Mouse (Mus musculus) cerebral cortex, adult 2 months (tissue): ENCODE results near the gene Dynlt3.

ENCODE experiments used
- WGBS: fragments of 180-500 bp; shearing (Covaris S2); methylation state at CpG from one replicate; pipeline ENCODE4 v1.1.7; 2018; 5-methylcytosine and 5-hydroxymethylcytosine counted together

Dynlt3 gene

DNA sequence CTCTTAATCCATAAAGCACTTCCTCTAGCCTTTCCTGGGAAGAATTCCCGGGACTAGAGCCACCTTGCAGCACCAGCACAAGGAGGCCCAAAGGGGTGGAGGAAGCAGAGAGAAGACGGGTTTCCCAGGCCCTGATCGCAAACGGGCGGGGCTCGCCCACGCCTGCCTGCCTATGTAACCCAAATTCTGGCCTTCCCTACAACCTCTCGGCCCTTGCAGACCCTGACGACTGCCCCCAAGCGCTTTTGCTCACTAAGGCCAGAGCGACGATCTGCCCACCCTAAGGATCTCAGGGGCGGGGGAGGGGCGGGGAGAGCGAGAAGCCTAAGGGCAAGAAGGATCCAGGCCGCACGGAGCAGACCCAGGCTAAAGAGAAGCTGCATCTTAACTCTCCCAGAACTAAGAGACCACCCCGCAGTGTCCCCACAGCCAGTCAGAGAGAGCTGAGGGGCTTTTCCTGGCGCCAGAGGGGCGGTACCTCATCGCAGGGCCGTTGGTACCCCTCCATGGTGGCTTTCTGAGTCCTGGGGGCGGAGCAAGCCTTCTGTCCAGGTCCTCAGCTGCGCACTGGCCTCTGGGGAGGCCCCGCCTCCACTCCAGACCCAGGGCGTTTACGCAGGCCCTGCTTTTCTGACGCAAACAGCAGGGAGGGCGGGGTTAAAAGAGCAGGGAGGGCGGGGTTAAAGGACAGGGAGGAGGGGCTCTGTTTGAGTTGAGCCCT is at the start of gene Dynlt3:
TSS of gene Dynlt3 (minus strand) at position 613 of the 721 bp plus-strand sequence.
- WGBS: 7% methylated on average over 30 of the region's 30 CpGs

DNA sequence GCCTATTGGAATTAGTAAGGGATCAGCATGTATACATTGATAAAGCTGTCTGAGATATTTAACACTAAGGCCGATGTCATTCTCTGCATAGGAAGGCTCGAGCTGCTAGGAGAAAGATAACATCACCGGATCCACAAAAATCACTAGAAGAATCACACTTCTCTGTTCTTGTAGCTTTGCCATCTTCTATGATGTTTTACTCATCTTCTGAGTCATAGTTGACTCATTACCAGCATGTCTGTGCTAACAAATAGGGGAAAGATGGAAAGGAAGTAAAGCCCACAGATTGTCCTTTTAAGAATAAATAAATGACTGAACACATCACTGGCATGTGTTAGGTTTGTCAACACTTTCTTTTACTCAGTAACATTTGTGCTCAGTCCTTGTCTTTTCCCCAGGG is 37.0 kb upstream of the Dynlt3 start:
- WGBS: 40% methylated on average over 3 of the region's 3 CpGs

DNA sequence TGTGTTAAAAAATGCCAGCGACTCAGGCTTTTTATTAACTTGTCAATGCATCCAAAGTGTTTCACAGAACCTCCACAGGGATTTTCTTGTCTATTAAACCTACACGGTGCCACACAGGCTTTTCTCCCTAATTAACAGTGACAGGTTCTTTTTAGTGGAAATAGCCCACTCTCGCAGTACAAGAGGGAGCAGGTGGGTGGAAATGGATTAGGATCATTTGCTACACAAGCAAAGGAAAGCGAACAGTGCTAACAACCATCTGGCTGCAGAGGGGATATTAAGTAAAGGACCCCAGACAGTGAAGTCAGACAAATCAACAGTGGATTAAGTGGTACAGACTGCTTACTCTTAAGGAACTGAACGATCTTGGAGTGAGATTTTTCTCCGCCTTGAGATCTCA is 33.2 kb upstream of the Dynlt3 start:
- WGBS: 53% methylated on average over 6 of the region's 6 CpGs

GRCm38 (mm10) chrX:9672040-9672439 is 9.2 kb upstream of the Dynlt3 start:
- WGBS: 52% methylated on average over 1 of the region's 1 CpGs

GRCm38 (mm10) chrX:9671418-9671817 is 8.6 kb upstream of the Dynlt3 start:
- WGBS: 87% methylated on average over 3 of the region's 3 CpGs

- WGBS: 53% methylated on average over 3 of the region's 3 CpGs
Observed at GRCm38 (mm10) chrX:9652806-9653205, 10.0 kb downstream of the Dynlt3 start.

- WGBS: 72% methylated on average over 5 of the region's 5 CpGs
Observed at GRCm38 (mm10) chrX:9640594-9640993, 22.2 kb downstream of the Dynlt3 start.

- WGBS: 36% methylated on average over 2 of the region's 2 CpGs
Observed at GRCm38 (mm10) chrX:9640126-9640525, 22.7 kb downstream of the Dynlt3 start.
